Mouse (Mus musculus) spleen, adult 2 months (tissue): ENCODE results near the gene Lrrc49. TPM values are rescaled to one million over a fixed set of nuclear protein-coding genes. Genes with fewer than 3 reads are reported as not detected.
A peak's percentile ranks its signal among the peaks of the same experiment; 100 is the strongest.

ENCODE experiments used
- DNase-seq, 2 experiments: peaks; one replicate each; pipeline versions ENCODE4 v3.0.0 to v3.0.0-alpha.2; 2012 to 2021; ENCODE audit warnings: low spot score in 2 of 2, low read depth in 1 of 2
- H3K27ac ChIP-seq: fragments of 200-500 bp; 2 replicates; pipeline ENCODE4 v1.5.1; 2012; ENCODE audit warnings: low read length, inconsistent platforms; ENCODE audit not compliant: insufficient read depth
- H3K27me3 ChIP-seq: fragments of 200-500 bp; 2 replicates; pipeline ENCODE4 v1.6.1; 2012; ENCODE audit warnings: mild to moderate bottlenecking, moderate library complexity, low read length, inconsistent platforms; ENCODE audit not compliant: control insufficient read depth, insufficient read depth
- H3K36me3 ChIP-seq: fragments of 200-500 bp; 2 replicates; pipeline ENCODE4 v1.6.1; 2012; ENCODE audit warnings: mild to moderate bottlenecking, low read length, inconsistent platforms; ENCODE audit not compliant: control insufficient read depth, insufficient read depth
- H3K4me1 ChIP-seq: fragments of 200-500 bp; 2 replicates; pipeline ENCODE4 v1.6.1; 2011; ENCODE audit warnings: inconsistent platforms; ENCODE audit not compliant: control insufficient read depth, insufficient read depth, insufficient read length
- H3K4me3 ChIP-seq: fragments of 200-500 bp; 2 replicates; pipeline ENCODE4 v1.5.1; 2011; ENCODE audit warnings: mild to moderate bottlenecking, inconsistent platforms; ENCODE audit not compliant: insufficient read depth, insufficient read length; ENCODE audit errors: extremely low read depth
- CTCF ChIP-seq: fragments of 200-500 bp; IDR thresholded peaks from 2 replicates; pipeline ENCODE4 v1.5.1; 2011; ENCODE audit warnings: mild to moderate bottlenecking, inconsistent platforms; ENCODE audit not compliant: insufficient read depth, insufficient read length, insufficient replicate concordance; ENCODE audit errors: extremely low read depth
- POLR2A ChIP-seq: fragments of 200-500 bp; IDR thresholded peaks from 2 replicates; pipeline ENCODE4 v1.6.1; 2011; ENCODE audit warnings: low read depth, low read length, inconsistent platforms
- WGBS: fragments of 180-500 bp; shearing (Covaris S2); methylation state at CpG from one replicate; pipeline ENCODE4 v1.1.7; 2018; 5-methylcytosine and 5-hydroxymethylcytosine counted together
- polyA plus RNA-seq: library from polyadenylated mRNA; depleted of rRNA; stranded (reverse); fragments of >200 nt; gene quantifications from 2 replicates; pipeline ENCODE4 v1.2.3, GENCODE M21; 2012

Lrrc49 gene
- polyA plus RNA-seq, 1 experiment = 0.65 TPM

GRCm38 (mm10) chr9:60529348-60530243 lies 158.4 kb downstream of the Lrrc49 start:
- Histone ChIP-seq H3K4me3 (no peak overlapping the region), H3K27me3 (no peaks in the 10 kb centered on the region), H3K36me3 (no peaks in the 10 kb centered on the region), H3K4me1 (no peaks in the 10 kb centered on the region), H3K27ac (no peak overlapping the region)
- no peak for DNase-seq
- no peak for TF ChIP-seq CTCF
- TF ChIP-seq POLR2A = no peak
- 82% methylated on average over 10 of the region's 10 CpGs for WGBS

DNA sequence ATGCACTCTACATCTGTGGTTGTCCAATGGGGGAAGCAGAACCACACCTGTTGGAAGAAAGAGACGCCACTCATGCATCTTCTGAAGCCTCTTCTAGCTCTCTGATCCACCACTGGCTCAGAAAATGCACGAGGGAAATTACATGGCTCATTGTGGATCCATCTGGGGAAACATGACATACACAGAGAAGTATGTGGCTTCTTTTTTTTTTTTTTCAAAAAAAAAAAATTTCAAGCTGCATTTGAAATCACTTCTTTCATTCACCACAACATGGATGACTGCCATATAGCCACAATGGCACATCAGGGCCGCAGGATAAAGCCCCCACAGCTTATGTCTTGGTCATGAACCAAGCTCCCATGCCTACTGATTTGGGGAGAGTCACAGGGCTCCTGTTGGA lies 159.7 kb downstream of the Lrrc49 start:
- Histone ChIP-seq H3K4me3 (no peak overlapping the region), H3K36me3 (no peaks in the 10 kb centered on the region), H3K27ac (no peak overlapping the region), H3K4me1 (no peaks in the 10 kb centered on the region), H3K27me3 (no peaks in the 10 kb centered on the region)
- TF ChIP-seq POLR2A (no peak), CTCF (no peak)
- WGBS = 73% methylated on average over 3 of the region's 3 CpGs
- DNase-seq = no peak

DNA sequence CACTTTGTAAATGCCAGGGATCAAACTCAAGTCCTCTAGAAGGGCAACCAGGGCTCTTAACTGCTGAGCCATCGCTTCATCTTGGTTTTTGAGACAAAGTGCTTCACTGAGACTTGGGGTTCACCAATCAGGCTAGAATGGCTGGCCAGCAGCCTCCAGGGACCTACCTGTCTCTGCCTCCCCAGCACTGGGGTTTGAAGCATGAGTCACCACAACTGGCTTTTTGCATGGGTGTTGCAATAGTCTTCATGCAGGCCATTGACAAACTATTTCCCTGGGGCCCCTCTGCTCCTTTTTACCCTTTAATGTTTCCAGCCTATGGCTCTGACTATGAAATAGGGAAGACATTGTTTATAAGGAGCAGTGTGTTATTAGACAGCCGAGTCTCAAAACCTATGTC lies 160.1 kb downstream of the Lrrc49 start:
- no peak for DNase-seq
- Histone ChIP-seq H3K36me3 (no peaks in the 10 kb centered on the region), H3K27me3 (no peaks in the 10 kb centered on the region)

GRCm38 (mm10) chr9:60527051-60527450 lies 160.9 kb downstream of the Lrrc49 start:
- H3K4me1 ChIP-seq = no peaks in the 10 kb centered on the region

More for the DNA sequence above, 160.1 kb downstream of the Lrrc49 start:
- Histone ChIP-seq H3K4me3 (no peak overlapping the region), H3K4me1 (no peaks in the 10 kb centered on the region), H3K27ac (no peak overlapping the region)
- TF ChIP-seq POLR2A (no peak), CTCF (no peak)
- WGBS = 93% methylated on average over 2 of the region's 2 CpGs

GRCm38 (mm10) chr9:60526195-60526594 lies 161.8 kb downstream of the Lrrc49 start:
- H3K27me3 ChIP-seq = peaks cover 6% of the 10 kb centered on the region
- no peak overlapping the region for H3K4me3 ChIP-seq
- H3K36me3 ChIP-seq = no peaks in the 10 kb centered on the region
- no peak overlapping the region for H3K27ac ChIP-seq
- no peak for TF ChIP-seq CTCF
- no peak for TF ChIP-seq POLR2A
- WGBS = 89% methylated on average over 5 of the region's 5 CpGs
- DNase-seq = no peak
- no peaks in the 10 kb centered on the region; the same call in 1 of the 2 replicates for H3K4me1 ChIP-seq

More at GRCm38 (mm10) chr9:60527051-60527450, 160.9 kb downstream of the Lrrc49 start:
- Histone ChIP-seq H3K27ac (no peak overlapping the region), H3K4me3 (no peak overlapping the region), H3K36me3 (no peaks in the 10 kb centered on the region), H3K27me3 (peaks cover 1% of the 10 kb centered on the region; the same call in 1 of the 2 replicates)
- DNase-seq = no peak
- no peak for TF ChIP-seq CTCF
- no peak for TF ChIP-seq POLR2A
- 74% methylated on average over 5 of the region's 5 CpGs for WGBS

GRCm38 (mm10) chr9:60521806-60522264 lies 166.1 kb downstream of the Lrrc49 start, which contains the start of gene Thsd4:
Thsd4 (minus strand) TSS chr9:60522046.
- Histone ChIP-seq H3K4me3 (peak within 1 kb of the TSS; percentile 35; the same call in 1 of the 2 replicates), H3K36me3 (no peaks in the 10 kb centered on the region), H3K27me3 (peaks cover 6% of the 10 kb centered on the region), H3K27ac (no peak within 1 kb of the TSS), H3K4me1 (no peaks in the 10 kb centered on the region; the same call in 1 of the 2 replicates)
- under 1% methylated on average over 30 of the region's 51 CpGs for WGBS
- peak in 1 of 2 experiments; percentile 5 for DNase-seq
- peak; percentile 32; the same call in 1 of the 2 replicates for TF ChIP-seq CTCF
- no peak for TF ChIP-seq POLR2A
